Mouse (Mus musculus) limb, embryonic 11.5 days (tissue): ENCODE measurements around the gene Eml1. TPM values are rescaled to one million over a fixed set of nuclear protein-coding genes. Genes with fewer than 3 reads are reported as not detected.
A peak's percentile ranks its signal among the peaks of the same experiment; 100 is the strongest.

Source experiments
- ATAC-seq: fragments of 200-750 bp; cut with Nextera tagmentation; 2 replicates; pipeline ENCODE4 v1.8.0; 2017; ENCODE audit warnings: low read depth; ENCODE audit not compliant: insufficient number of reproducible peaks, low FRiP score, low TSS enrichment
- DNase-seq: peaks from one replicate; pipeline ENCODE4 v3.0.0-alpha.2; 2015; ENCODE audit warnings: low spot score
- H3K27ac ChIP-seq: fragments of 300-500 bp; sonication (generic); replicated peaks from 2 replicates; pipeline ENCODE4 v1.5.1; 2014; ENCODE audit warnings: low read depth, mild to moderate bottlenecking, low read length
- H3K27me3 ChIP-seq: fragments of 300-500 bp; sonication (generic); 2 replicates; pipeline ENCODE4 v1.6.1; 2014; ENCODE audit warnings: mild to moderate bottlenecking, low read length, mixed read lengths; ENCODE audit not compliant: control insufficient read depth, insufficient read depth
- H3K36me3 ChIP-seq: fragments of 300-500 bp; sonication (generic); 2 replicates; pipeline ENCODE4 v1.6.1; 2014; ENCODE audit warnings: mild to moderate bottlenecking, low read length, moderate library complexity, mixed read lengths; ENCODE audit not compliant: control insufficient read depth, insufficient read depth
- H3K4me1 ChIP-seq: fragments of 300-500 bp; sonication (generic); 2 replicates; pipeline ENCODE4 v1.6.1; 2014; ENCODE audit warnings: low read length, mixed read lengths; ENCODE audit not compliant: control insufficient read depth, insufficient read depth
- H3K4me2 ChIP-seq: fragments of 300-500 bp; sonication (generic); 2 replicates; pipeline ENCODE4 v1.6.1; 2014; ENCODE audit warnings: low read depth, mild to moderate bottlenecking, moderate library complexity; ENCODE audit not compliant: severe bottlenecking
- H3K4me3 ChIP-seq: fragments of 300-500 bp; sonication (generic); 2 replicates; pipeline ENCODE4 v1.5.1; 2014; ENCODE audit warnings: low read depth, low read length
- H3K9ac ChIP-seq: fragments of 300-500 bp; sonication (generic); 2 replicates; pipeline ENCODE4 v1.6.1; 2014; ENCODE audit warnings: mild to moderate bottlenecking, low read length
- H3K9me3 ChIP-seq: fragments of 300-500 bp; sonication (generic); 2 replicates; pipeline ENCODE4 v1.6.1; 2016; ENCODE audit warnings: low read length; ENCODE audit not compliant: control insufficient read depth
- WGBS: fragments of 180-500 bp; shearing (Covaris S2); extraction: QIAGEN DNeasy Blood & Tissue Kit; methylation state at CpG from one replicate; pipeline ENCODE4 v1.1.7; 2014; 5-methylcytosine and 5-hydroxymethylcytosine counted together
- polyA plus RNA-seq: library from polyadenylated mRNA; unstranded; fragments of >200 nt; fragmentation: Nextera tagmentation; extraction: Ambion mirVana; gene quantifications from 2 replicates; pipeline ENCODE4 v1.2.1, GENCODE M21; 2014

The Eml1 gene
- polyA plus RNA-seq, 1 experiment from 2014 or later, result 47.6 TPM

DNA sequence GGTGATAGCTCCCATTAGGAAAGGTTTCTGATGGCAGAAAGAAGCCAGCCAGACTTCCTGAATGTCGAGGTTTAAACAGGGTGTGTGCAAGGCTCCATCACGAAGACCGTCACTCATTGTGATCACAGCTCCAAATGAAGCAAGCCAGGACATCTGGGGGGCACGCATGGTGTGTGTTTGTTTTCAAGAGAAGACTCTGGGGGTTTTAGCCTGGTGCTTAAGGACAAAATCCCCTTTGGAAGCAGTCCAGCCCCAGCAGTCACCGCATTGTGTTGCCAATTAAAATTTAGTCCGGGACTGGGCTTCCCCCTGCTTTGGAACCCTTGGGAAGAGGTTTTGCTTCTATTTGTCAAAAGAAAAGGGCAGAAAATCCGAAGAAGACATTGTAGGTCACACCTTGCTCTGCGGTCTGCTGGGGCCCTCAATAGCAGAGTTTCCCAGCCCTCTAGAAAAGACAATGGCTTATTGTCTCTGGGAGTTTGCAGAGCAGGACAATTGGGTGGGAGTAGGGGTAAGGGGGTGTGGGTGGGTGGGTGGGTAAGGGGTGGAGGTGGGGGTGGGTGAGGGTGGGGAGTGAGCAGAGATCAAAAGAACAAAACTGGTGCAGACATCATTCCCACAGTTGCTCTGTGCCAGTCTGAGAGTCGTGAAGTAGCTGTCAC, 110.1 kb downstream of the Eml1 start:
- Histone ChIP-seq H3K4me1 (no peaks in the 10 kb centered on the region), H3K9me3 (no peaks in the 10 kb centered on the region), H3K27me3 (no peaks in the 10 kb centered on the region), H3K9ac (no peak overlapping the region), H3K4me3 (no peak overlapping the region), H3K27ac (no peak overlapping the region), H3K4me2 (no peak overlapping the region), H3K36me3 (no peaks in the 10 kb centered on the region)
- 45% methylated on average over 9 of the region's 9 CpGs for WGBS
- DNase-seq (no peak), ATAC-seq (no peak)

DNA sequence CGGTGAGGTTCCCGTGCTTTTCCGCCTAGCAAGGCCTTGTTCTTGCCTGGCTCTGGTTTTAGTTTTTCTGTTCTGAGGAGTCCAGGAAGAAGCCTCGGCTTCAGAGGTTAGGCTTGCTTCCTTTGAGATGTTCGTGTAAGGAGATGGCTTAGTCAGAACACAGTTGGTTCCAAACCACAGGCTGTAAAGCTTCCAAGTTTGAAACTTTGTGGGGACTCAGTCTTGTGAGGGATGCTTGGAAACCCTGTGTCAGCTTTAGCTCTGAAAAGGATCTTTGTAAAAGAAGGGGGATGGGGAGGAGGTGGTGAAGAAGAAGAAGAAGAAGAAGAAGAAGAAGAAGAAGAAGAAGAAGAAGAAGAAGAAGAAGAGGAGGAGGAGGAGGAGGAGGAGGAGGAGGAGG, 118.3 kb downstream of the Eml1 start:
- no peak overlapping the region for H3K4me3 ChIP-seq
- no peak for ATAC-seq

DNA sequence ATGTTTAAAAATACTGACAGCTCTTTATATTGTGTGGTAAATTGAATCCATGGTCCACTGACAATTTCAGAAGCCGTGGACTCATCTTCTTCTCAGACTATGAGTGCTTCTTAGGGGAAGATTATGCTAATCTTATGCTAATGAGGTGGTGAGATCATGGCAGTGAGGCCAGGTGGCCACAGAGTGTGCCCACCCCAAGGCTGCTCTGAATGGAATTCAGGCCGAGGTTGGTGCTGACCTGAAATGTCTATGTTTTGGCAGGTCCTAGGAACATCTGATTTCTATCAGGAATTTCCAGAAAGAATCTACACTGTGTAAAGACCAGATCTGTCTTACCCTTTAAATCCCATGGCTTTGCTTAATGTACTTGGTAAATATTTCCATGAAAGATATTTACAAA, 119.0 kb downstream of the Eml1 start:
- no peak overlapping the region for H3K27ac ChIP-seq
- no peaks in the 10 kb centered on the region for H3K4me1 ChIP-seq
- no peak overlapping the region for H3K4me3 ChIP-seq
- H3K27me3 ChIP-seq, result no peaks in the 10 kb centered on the region
- 71% methylated on average over 2 of the region's 2 CpGs for WGBS
- H3K9ac ChIP-seq, result no peak overlapping the region
- no peak for ATAC-seq
- H3K4me2 ChIP-seq, result no peak overlapping the region
- DNase-seq, result no peak
- H3K36me3 ChIP-seq, result no peaks in the 10 kb centered on the region
- H3K9me3 ChIP-seq, result no peaks in the 10 kb centered on the region

More for the DNA sequence above, 118.3 kb downstream of the Eml1 start:
- Histone ChIP-seq H3K36me3 (no peaks in the 10 kb centered on the region), H3K9ac (no peak overlapping the region), H3K4me2 (no peak overlapping the region), H3K27me3 (no peaks in the 10 kb centered on the region), H3K9me3 (no peaks in the 10 kb centered on the region), H3K27ac (no peak overlapping the region), H3K4me1 (no peaks in the 10 kb centered on the region)
- 86% methylated on average over 5 of the region's 5 CpGs for WGBS
- DNase-seq, result no peak

DNA sequence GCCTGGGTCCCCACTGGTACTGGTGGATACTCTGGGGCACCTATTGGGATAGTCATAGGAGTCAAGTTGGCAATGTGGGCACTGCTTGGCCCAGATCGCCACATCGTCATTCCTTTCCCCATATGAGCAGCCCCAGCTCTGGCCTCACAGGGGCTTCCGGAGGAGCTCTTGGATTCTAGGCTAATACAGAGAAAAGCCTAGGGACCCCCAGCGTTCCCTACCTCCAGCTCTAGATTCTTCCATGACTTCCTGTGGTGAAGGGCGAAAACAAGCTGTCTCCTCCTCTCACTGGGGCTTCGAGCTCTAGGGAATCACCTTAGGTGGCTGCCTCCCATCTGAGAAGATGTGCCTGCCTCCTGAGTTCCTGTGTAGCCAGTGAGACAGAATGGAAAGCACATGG, 119.6 kb downstream of the Eml1 start:
- no peaks in the 10 kb centered on the region for H3K27me3 ChIP-seq
- no peak overlapping the region for H3K9ac ChIP-seq
- ATAC-seq (no peak), DNase-seq (no peak)
- no peak overlapping the region for H3K4me2 ChIP-seq
- 88% methylated on average over 6 of the region's 6 CpGs for WGBS
- H3K4me1 ChIP-seq, result no peaks in the 10 kb centered on the region
- H3K36me3 ChIP-seq, result no peaks in the 10 kb centered on the region
- no peak overlapping the region for H3K4me3 ChIP-seq
- no peaks in the 10 kb centered on the region for H3K9me3 ChIP-seq
- no peak overlapping the region for H3K27ac ChIP-seq

DNA sequence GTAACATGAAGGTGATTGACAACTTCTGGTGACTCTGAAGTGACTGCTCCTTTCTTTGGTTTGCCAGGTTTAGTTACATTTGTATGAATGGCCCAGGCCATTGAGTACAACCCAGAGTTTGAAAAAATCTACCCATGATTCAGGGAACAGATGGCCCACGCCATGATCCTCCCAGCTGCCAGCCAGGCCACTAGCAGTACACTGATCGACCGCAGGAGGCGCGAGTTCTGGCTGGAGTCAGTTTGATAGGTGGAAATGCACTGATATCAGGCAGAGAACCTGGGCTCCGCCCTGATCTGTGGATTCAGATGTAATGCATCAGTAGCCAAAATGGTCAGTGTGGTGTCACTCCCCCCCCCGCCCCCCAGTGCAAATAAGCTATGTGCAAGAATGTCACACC, 120.2 kb downstream of the Eml1 start:
- DNase-seq (no peak), ATAC-seq (no peak)
- WGBS, result 47% methylated on average over 7 of the region's 7 CpGs
- Histone ChIP-seq H3K27me3 (no peaks in the 10 kb centered on the region), H3K9ac (no peak overlapping the region), H3K4me1 (no peaks in the 10 kb centered on the region), H3K4me3 (no peak overlapping the region), H3K36me3 (no peaks in the 10 kb centered on the region), H3K27ac (no peak overlapping the region), H3K9me3 (no peaks in the 10 kb centered on the region), H3K4me2 (no peak overlapping the region)

DNA sequence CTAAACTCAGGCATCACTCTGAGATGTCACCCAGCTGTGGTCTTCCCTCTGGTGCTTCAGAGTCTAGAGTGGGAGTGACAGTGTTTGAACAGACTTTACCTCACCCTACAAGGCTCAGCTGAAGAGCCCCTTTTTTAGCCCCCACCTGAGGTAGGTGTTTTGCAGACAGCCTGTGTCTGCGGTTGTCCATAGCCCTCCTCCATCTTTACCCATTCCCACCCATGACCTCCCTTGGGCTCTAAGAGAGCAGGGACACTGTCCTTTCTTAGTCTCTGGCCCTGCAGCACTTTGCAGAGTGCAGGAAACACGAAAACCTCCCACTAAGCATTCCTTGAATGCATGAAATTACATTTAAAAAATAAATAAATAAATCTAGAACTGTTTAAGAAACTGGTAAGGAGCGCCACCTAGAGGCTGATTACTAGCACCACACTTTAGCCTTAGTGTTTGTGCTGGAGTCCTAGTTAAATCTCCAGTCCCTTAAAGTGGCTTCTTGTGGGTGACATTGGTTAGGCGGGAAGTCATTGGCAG, 123.3 kb downstream of the Eml1 start:
- peak; percentile 61 for DNase-seq
- Histone ChIP-seq H3K9ac (no peak overlapping the region), H3K4me2 (no peak overlapping the region), H3K4me3 (no peak overlapping the region), H3K27me3 (no peaks in the 10 kb centered on the region), H3K4me1 (no peaks in the 10 kb centered on the region), H3K27ac (no peak overlapping the region), H3K36me3 (no peaks in the 10 kb centered on the region), H3K9me3 (no peaks in the 10 kb centered on the region)
- peak; percentile 50; the same call in 1 of the 2 replicates for ATAC-seq
- WGBS, result 24% methylated on average over 4 of the region's 4 CpGs

DNA sequence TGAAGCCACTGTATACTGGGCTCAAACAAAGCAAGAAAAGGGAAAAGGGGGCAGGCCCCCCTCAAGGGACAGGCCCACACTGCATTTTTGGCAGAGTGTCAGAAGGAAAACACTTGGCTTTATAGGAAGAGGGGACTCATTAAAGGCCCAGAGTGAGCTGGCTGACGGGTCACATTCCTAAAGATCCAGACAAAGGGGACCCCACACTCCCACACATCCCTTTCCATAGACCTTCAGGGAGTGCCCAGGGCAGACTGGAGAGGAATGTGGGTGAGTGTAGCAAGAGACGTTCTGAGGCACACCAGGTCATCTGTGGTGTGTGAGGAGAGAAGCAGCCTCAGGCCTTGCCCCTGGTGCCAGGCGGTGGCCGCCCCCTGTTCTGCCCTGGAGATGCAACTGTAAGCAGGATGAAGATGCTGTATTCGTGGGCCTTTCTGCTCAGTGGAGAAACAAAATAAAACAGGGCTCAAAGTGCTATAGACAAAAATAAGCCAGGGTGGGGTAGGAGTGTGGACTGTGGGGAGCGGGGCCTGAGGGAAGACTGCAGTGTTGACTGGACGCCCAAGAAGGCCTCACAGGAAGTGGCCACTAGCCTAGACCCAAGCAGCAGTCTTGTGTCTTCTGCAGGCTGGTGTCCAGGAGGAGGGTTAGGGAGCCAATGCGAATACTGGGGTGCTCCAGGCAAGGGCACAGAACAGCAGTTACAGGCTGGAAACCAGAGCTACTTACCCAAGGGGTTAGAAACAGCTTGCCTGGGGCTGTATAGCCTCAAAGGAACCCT, 124.9 kb downstream of the Eml1 start:
- no peak for DNase-seq
- WGBS, result 74% methylated on average over 8 of the region's 8 CpGs
- Histone ChIP-seq H3K9ac (no peak overlapping the region), H3K36me3 (no peaks in the 10 kb centered on the region), H3K9me3 (no peaks in the 10 kb centered on the region), H3K4me3 (no peak overlapping the region), H3K4me1 (no peaks in the 10 kb centered on the region), H3K4me2 (no peak overlapping the region), H3K27me3 (no peaks in the 10 kb centered on the region), H3K27ac (no peak overlapping the region)
- ATAC-seq, result no peak

DNA sequence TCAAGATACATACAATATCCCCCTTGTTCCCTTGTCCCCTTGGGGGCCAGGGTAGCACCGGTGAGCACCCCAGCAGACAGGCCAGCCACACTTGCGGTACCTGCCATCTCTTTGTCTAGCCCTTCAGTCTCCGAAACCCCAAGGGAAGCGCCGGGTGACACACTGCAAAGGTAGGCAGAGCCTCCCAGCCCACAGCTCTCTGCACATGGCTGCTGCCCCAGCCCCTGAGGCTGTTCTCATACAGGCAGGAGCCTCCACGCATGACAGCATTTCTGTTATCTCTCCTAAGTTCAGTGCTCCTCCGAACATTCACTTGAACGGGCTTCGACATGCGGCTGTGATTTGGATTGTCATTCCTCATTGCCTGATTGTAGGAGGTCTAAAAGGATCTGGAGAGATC, 132.3 kb downstream of the Eml1 start:
- WGBS, result 64% methylated on average over 10 of the region's 10 CpGs
- DNase-seq, result no peak
- no peaks in the 10 kb centered on the region for H3K36me3 ChIP-seq
- no peak for ATAC-seq
- H3K4me3 ChIP-seq, result no peak overlapping the region
- H3K27me3 ChIP-seq, result 0 out of 2 replicates have a peak, but pooled peaks cover 2% of the 10 kb centered on the region
- no peaks in the 10 kb centered on the region for H3K9me3 ChIP-seq
- no peak overlapping the region for H3K9ac ChIP-seq
- no peak overlapping the region for H3K4me2 ChIP-seq
- H3K27ac ChIP-seq, result no peak overlapping the region
- H3K4me1 ChIP-seq, result no peaks in the 10 kb centered on the region
